Mouse (Mus musculus): ENCODE measurements around the gene Kcnb1. TPM values are rescaled to one million over a fixed set of nuclear protein-coding genes. Genes with fewer than 3 reads are reported as not detected.

The Kcnb1 gene
- polyA plus RNA-seq, 1 experiment = not detected

DNA sequence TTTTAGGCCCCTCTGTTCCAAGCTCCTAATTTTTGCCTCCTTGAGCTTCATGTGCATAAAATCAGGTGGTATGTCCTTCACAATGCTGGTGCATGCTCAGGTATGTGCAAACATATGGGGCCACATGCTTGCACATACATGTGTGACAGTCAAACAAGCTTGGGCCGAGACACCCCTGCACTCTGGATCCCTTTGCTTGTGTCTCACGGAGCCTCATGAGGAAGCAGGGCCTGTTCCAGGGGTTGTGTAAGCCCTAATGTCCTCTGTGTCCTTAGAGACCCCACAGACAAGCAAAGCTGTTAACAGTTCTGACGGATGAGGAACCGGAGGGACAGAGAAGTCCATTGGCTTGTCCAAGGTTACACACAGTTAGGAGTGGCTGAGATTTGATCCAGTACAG is 30.2 kb downstream of the Kcnb1 start:
- H3K4me3 ChIP-seq (replicated peaks) = no peak overlapping the region
- no peaks in the 10 kb centered on the region for H3K9me3 ChIP-seq (ENCODE audit: control insufficient read depth, low read length)
- no peaks in the 10 kb centered on the region for H3K36me3 ChIP-seq (ENCODE audit: control insufficient read depth)
- TF ChIP-seq TAL1 (IDR thresholded peaks at IDR 0.05; ENCODE audit: low read length) (no peak), GATA1 (IDR thresholded peaks at IDR 0.05; ENCODE audit: low read length) (no peak)
- peaks cover 6% of the 10 kb centered on the region for H3K27me3 ChIP-seq (ENCODE audit: control insufficient read depth)
- no peaks in the 10 kb centered on the region for H3K4me1 ChIP-seq (ENCODE audit: control insufficient read depth)

DNA sequence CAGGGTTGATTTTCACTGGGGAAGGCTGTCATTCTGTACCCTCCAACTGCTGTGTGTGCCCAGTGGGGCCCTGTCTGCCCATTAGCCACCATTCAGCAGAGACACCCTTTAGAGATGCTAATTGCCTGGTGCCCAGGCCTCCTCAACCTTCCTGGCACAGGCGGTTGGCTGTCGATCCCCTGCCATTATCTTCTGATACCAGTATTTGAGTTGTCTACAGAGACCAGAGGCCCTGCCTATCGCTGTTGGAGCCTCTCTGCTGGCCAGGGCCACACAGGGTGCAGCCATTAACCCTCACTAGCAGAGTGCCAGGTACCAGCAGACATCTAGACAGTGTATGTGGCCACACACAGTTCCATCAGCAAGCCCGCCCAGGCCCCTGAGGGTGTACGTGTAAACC is 31.2 kb downstream of the Kcnb1 start:
- Histone ChIP-seq H3K9me3 (ENCODE audit: control insufficient read depth, low read length) (no peaks in the 10 kb centered on the region), H3K27me3 (ENCODE audit: control insufficient read depth) (peaks cover 6% of the 10 kb centered on the region), H3K4me3 (replicated peaks) (no peak overlapping the region), H3K36me3 (ENCODE audit: control insufficient read depth) (no peaks in the 10 kb centered on the region), H3K4me1 (ENCODE audit: control insufficient read depth) (peaks cover 3% of the 10 kb centered on the region)
- TF ChIP-seq GATA1 (IDR thresholded peaks at IDR 0.05; ENCODE audit: low read length) (no peak), TAL1 (IDR thresholded peaks at IDR 0.05; ENCODE audit: low read length) (no peak)

DNA sequence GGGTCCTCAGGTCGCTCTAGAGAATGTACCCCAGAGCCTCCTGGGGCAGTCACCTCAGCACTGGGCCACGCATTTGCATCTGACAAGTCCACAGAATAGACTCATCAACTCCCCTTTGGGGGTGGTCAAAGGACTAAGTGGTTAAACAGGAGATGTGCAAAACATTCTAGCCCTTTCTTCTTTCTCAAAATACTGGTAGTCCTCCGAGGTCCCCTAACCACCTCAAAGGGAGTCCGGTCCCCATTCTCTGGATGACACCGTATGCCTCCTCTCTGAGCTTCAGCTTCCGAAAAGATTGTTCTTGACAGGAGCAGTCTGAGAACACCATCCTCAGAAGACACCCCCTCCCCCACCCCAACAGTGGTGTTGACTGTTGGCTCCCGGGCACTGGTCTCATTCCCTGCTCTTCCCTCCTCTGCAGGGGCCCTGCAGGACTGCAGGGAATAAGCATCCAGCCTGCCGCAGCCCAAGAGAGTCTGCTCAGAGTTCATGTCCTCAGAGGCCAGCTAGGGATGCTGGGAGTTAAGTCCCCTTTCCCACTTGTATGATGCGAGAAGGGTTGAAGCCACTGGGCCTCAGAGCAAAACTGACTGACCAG is 33.7 kb downstream of the Kcnb1 start:
- no peaks in the 10 kb centered on the region for H3K9me3 ChIP-seq (ENCODE audit: control insufficient read depth, low read length)
- no peak overlapping the region for H3K4me3 ChIP-seq (replicated peaks)
- peaks cover 3% of the 10 kb centered on the region for H3K4me1 ChIP-seq (ENCODE audit: control insufficient read depth)
- peaks cover 9% of the 10 kb centered on the region for H3K27me3 ChIP-seq (ENCODE audit: control insufficient read depth)
- TF ChIP-seq GATA1 (IDR thresholded peaks at IDR 0.05; ENCODE audit: low read length) (no peak), TAL1 (IDR thresholded peaks at IDR 0.05; ENCODE audit: low read length) (no peak)
- H3K36me3 ChIP-seq (ENCODE audit: control insufficient read depth) = no peaks in the 10 kb centered on the region

DNA sequence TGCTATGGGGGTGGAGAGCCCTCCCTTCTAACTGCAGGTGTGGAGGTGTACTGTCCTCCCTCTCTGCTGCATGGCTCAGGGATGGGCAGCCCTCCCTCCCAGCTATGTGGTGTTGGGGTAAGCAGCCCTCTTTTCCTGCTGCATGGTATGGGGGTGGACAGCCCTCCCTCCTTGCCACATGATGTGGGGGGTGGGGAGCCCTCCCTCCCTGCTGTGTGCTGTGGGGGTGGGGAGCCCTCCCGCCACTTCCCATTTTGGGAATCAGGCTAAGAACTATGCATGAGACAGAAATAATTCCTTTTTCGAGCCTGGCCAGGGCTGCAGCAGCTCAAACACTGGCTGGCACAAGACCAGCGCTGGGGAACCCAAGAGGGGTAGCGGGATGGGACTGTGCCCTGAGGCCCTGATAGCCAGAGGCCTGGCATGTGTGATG is 34.4 kb downstream of the Kcnb1 start:
- H3K4me3 ChIP-seq (replicated peaks) = no peak overlapping the region
- H3K4me1 ChIP-seq (ENCODE audit: control insufficient read depth) = peaks cover 3% of the 10 kb centered on the region
- H3K9me3 ChIP-seq (ENCODE audit: control insufficient read depth, low read length) = no peaks in the 10 kb centered on the region
- H3K36me3 ChIP-seq (ENCODE audit: control insufficient read depth) = no peaks in the 10 kb centered on the region
- TF ChIP-seq GATA1 (IDR thresholded peaks at IDR 0.05; ENCODE audit: low read length) (no peak), TAL1 (IDR thresholded peaks at IDR 0.05; ENCODE audit: low read length) (no peak)
- peaks cover 9% of the 10 kb centered on the region for H3K27me3 ChIP-seq (ENCODE audit: control insufficient read depth)

DNA sequence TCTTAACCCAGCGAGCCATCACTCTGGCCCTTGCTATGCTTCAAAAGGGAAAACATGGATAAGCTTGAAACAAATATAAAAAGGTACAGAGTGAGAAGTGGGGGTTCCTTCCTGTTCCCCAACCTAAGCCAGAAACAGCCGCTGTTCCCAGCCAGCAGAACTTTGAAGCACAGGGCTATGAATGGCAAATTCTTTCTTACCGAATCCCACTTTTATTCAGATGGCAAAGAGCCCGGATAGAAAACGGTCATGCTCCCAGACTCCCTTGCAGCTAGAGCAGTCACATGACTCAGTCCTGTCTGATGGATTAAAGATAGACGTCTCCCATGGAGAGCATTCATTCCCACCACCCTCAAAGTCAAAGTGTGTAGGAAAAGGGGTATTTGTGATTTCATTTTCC is 39.1 kb downstream of the Kcnb1 start:
- no peak overlapping the region for H3K4me3 ChIP-seq (replicated peaks)
- peaks cover 4% of the 10 kb centered on the region; the same call in 1 of the 2 replicates for H3K9me3 ChIP-seq (ENCODE audit: control insufficient read depth, low read length)
- peaks cover 13% of the 10 kb centered on the region for H3K27me3 ChIP-seq (ENCODE audit: control insufficient read depth)
- no peaks in the 10 kb centered on the region for H3K36me3 ChIP-seq (ENCODE audit: control insufficient read depth)
- TF ChIP-seq GATA1 (IDR thresholded peaks at IDR 0.05; ENCODE audit: low read length) = no peak
- no peak for TF ChIP-seq TAL1 (IDR thresholded peaks at IDR 0.05; ENCODE audit: low read length)
- peaks cover 3% of the 10 kb centered on the region for H3K4me1 ChIP-seq (ENCODE audit: control insufficient read depth)

DNA sequence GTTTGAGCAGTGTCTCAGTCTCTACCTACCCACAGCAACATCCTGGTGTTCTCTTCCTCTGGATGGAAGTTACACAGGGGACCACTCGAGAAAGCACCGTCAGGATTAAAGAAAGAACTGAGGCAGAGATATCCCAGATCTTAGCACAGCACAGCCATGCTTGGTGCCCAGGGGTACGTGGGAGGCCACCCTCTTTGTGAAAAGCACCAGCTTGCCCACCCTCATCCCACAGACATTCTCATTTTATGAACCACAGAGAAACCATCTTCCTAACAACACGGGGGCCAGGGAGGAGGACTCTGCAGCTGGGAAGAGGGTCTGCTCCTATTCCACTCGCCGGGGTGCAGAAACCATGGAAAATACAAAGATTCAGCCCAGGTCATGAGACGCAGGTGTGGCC is 39.8 kb downstream of the Kcnb1 start:
- peaks cover 3% of the 10 kb centered on the region for H3K4me1 ChIP-seq (ENCODE audit: control insufficient read depth)
- no peak for TF ChIP-seq GATA1 (IDR thresholded peaks at IDR 0.05; ENCODE audit: low read length)
- no peak for TF ChIP-seq TAL1 (IDR thresholded peaks at IDR 0.05; ENCODE audit: low read length)
- H3K36me3 ChIP-seq (ENCODE audit: control insufficient read depth) = no peaks in the 10 kb centered on the region
- H3K4me3 ChIP-seq (replicated peaks) = no peak overlapping the region
- H3K9me3 ChIP-seq (ENCODE audit: control insufficient read depth, low read length) = peaks cover 4% of the 10 kb centered on the region; the same call in 1 of the 2 replicates
- H3K27me3 ChIP-seq (ENCODE audit: control insufficient read depth) = peaks cover 15% of the 10 kb centered on the region

DNA sequence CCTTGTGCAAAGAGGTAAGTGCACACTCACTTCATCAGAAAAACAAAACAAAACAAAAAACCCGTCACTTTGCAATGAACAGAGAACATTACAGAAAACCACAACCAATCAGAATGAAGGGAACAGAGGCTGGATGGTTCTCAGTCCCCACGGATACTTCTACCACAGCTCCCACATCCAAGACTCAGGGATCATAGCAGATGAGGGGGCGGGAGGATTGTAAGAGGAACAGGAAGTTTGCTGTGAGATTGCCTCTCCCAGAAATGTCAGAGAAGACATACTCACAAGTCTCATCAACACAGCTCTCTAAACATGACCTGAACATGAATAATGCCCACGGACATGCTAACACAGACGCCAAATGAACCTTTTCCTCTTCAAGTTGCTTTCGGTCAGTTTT is 40.9 kb downstream of the Kcnb1 start:
- Histone ChIP-seq H3K4me3 (replicated peaks) (no peak overlapping the region), H3K36me3 (ENCODE audit: control insufficient read depth) (no peaks in the 10 kb centered on the region), H3K27me3 (ENCODE audit: control insufficient read depth) (peaks cover 25% of the 10 kb centered on the region), H3K4me1 (ENCODE audit: control insufficient read depth) (no peaks in the 10 kb centered on the region), H3K9me3 (ENCODE audit: control insufficient read depth, low read length) (peaks cover 4% of the 10 kb centered on the region; the same call in 1 of the 2 replicates)
- TF ChIP-seq GATA1 (IDR thresholded peaks at IDR 0.05; ENCODE audit: low read length) (no peak), TAL1 (IDR thresholded peaks at IDR 0.05; ENCODE audit: low read length) (no peak)

DNA sequence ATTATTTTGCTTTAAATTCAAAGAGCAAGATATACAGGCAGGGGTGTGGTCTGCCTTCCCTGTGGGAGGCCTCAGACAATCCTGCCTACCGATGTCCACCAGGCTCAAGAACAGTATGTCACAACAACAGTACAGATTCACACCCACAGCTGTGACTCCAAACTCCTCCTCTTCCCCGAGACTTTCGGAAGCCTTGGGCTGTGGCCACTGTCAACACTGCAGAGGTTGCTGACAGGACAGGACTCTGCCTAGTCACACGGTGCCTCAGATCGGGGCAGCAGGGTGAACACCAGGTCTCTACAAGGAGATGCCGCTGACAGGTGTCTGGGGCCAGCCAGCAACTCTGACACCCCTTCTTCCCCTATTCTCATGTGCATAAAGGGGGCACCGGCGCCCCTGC is 42.2 kb downstream of the Kcnb1 start:
- H3K27me3 ChIP-seq (ENCODE audit: control insufficient read depth) = peaks cover 33% of the 10 kb centered on the region
- no peak overlapping the region for H3K4me3 ChIP-seq (replicated peaks)
- peaks cover 1% of the 10 kb centered on the region for H3K4me1 ChIP-seq (ENCODE audit: control insufficient read depth)
- no peak for TF ChIP-seq TAL1 (IDR thresholded peaks at IDR 0.05; ENCODE audit: low read length)
- H3K9me3 ChIP-seq (ENCODE audit: control insufficient read depth, low read length) = peaks cover 4% of the 10 kb centered on the region; the same call in 1 of the 2 replicates
- H3K36me3 ChIP-seq (ENCODE audit: control insufficient read depth) = no peaks in the 10 kb centered on the region

DNA sequence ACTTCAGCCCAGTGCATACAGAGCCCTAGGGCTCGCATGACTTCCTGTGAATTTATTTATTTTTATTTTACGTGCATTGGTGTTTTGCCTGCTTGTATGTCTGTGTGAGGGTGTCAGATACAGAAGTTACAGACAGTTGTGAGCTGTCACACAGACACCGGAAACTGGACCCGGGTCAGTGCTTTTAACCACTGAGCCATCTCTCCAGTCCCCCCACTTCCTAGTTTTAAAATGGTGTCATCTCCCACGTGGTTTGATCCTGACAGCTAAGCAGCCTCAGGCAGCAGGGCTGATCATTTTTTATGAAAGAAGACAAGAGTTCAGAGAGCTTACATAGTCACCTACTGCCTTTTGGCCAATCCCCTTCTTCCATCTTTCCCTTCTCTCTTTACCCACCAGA is 44.1 kb downstream of the Kcnb1 start:
- Histone ChIP-seq H3K27me3 (ENCODE audit: control insufficient read depth) (peaks cover 36% of the 10 kb centered on the region), H3K9me3 (ENCODE audit: control insufficient read depth, low read length) (peaks cover 4% of the 10 kb centered on the region; the same call in 1 of the 2 replicates), H3K4me1 (ENCODE audit: control insufficient read depth) (peaks cover 19% of the 10 kb centered on the region), H3K4me3 (replicated peaks) (no peak overlapping the region), H3K36me3 (ENCODE audit: control insufficient read depth) (no peaks in the 10 kb centered on the region)
- no peak for TF ChIP-seq TAL1 (IDR thresholded peaks at IDR 0.05; ENCODE audit: low read length)
- TF ChIP-seq GATA1 (IDR thresholded peaks at IDR 0.05; ENCODE audit: low read length) = no peak

All from erythroblast, embryonic 14.5 days (primary cell).